Mouse (Mus musculus): ENCODE results near the gene BC024978. TPM values are rescaled to one million over a fixed set of nuclear protein-coding genes. Genes with fewer than 3 reads are reported as not detected.
A peak's percentile ranks its signal among the peaks of the same experiment; 100 is the strongest.
"Not testable (repeated sequence)": the region's sequence is repeated elsewhere in the genome, so short reads cannot be mapped to it uniquely, and the experiment has no call there.

Gene BC024978
- polyA plus RNA-seq, 1 experiment from 2014 or later = 3.1 TPM

- no peak for DNase-seq (ENCODE audit: low spot score)
- peak overlapping the region; percentile 65 for H3K4me3 ChIP-seq
- H3K4me1 ChIP-seq = peaks cover 16% of the 10 kb centered on the region
- H3K27ac ChIP-seq = peak overlapping the region; percentile 85
- H3K27me3 ChIP-seq (ENCODE audit: insufficient read depth, poor library complexity, severe bottlenecking) = no peaks in the 10 kb centered on the region
- no peaks in the 10 kb centered on the region for H3K9me3 ChIP-seq
- no peaks in the 10 kb centered on the region for H3K36me3 ChIP-seq
- 3% methylated on average over 6 of the region's 6 CpGs for WGBS
Observed at GRCm38 (mm10) chr7:27233300-27233699, 37.7 kb downstream of the BC024978 start.

- Histone ChIP-seq H3K27me3 (ENCODE audit: insufficient read depth, poor library complexity, severe bottlenecking) (no peaks in the 10 kb centered on the region), H3K4me1 (peaks cover 12% of the 10 kb centered on the region), H3K27ac (no peak overlapping the region), H3K4me3 (no peak overlapping the region), H3K36me3 (no peaks in the 10 kb centered on the region), H3K9me3 (no peaks in the 10 kb centered on the region)
- DNase-seq (ENCODE audit: low spot score) = no peak
- 88% methylated on average over 2 of the region's 2 CpGs for WGBS
Observed at GRCm38 (mm10) chr7:27235726-27236125, 40.1 kb downstream of the BC024978 start.

- DNase-seq (ENCODE audit: low spot score) = no peak
- 85% methylated on average over 2 of the region's 2 CpGs for WGBS
- Histone ChIP-seq H3K36me3 (peaks cover 8% of the 10 kb centered on the region), H3K27ac (no peak overlapping the region), H3K27me3 (ENCODE audit: insufficient read depth, poor library complexity, severe bottlenecking) (no peaks in the 10 kb centered on the region), H3K4me1 (peaks cover 10% of the 10 kb centered on the region), H3K9me3 (no peaks in the 10 kb centered on the region), H3K4me3 (no peak overlapping the region)
Observed at GRCm38 (mm10) chr7:27237527-27237926, 41.9 kb downstream of the BC024978 start.

- no peak for DNase-seq (ENCODE audit: low spot score)
- H3K27ac ChIP-seq = no peak overlapping the region
- peaks cover 5% of the 10 kb centered on the region for H3K4me1 ChIP-seq
- WGBS = 80% methylated on average over 5 of the region's 5 CpGs
- H3K36me3 ChIP-seq = peaks cover 14% of the 10 kb centered on the region
- no peak overlapping the region for H3K4me3 ChIP-seq
- H3K9me3 ChIP-seq = no peaks in the 10 kb centered on the region
- H3K27me3 ChIP-seq (ENCODE audit: insufficient read depth, poor library complexity, severe bottlenecking) = no peaks in the 10 kb centered on the region
Observed at GRCm38 (mm10) chr7:27238568-27238967, 43.0 kb downstream of the BC024978 start.

- Histone ChIP-seq H3K4me3 (no peak overlapping the region), H3K36me3 (peaks cover 24% of the 10 kb centered on the region), H3K9me3 (no peaks in the 10 kb centered on the region), H3K4me1 (no peaks in the 10 kb centered on the region), H3K27me3 (ENCODE audit: insufficient read depth, poor library complexity, severe bottlenecking) (no peaks in the 10 kb centered on the region), H3K27ac (no peak overlapping the region)
- DNase-seq (ENCODE audit: low spot score) = no peak
- 51% methylated on average over 8 of the region's 8 CpGs for WGBS
Observed at GRCm38 (mm10) chr7:27243211-27243610, 47.6 kb downstream of the BC024978 start.

- not testable (repeated sequence) for H3K27me3 ChIP-seq (ENCODE audit: insufficient read depth, poor library complexity, severe bottlenecking); DNase-seq (ENCODE audit: low spot score); H3K4me1 ChIP-seq; H3K4me3 ChIP-seq; H3K27ac ChIP-seq; H3K9me3 ChIP-seq
- H3K36me3 ChIP-seq = peaks cover 24% of the 10 kb centered on the region
- 80% methylated on average over 2 of the region's 2 CpGs for WGBS
Observed at GRCm38 (mm10) chr7:27244088-27244487, 48.5 kb downstream of the BC024978 start.

- no peak for DNase-seq (ENCODE audit: low spot score)
Observed at GRCm38 (mm10) chr7:27249146-27249545, 53.6 kb downstream of the BC024978 start.

GRCm38 (mm10) chr7:27249928-27250327 is 54.3 kb downstream of the BC024978 start:
- Histone ChIP-seq H3K4me1 (no peaks in the 10 kb centered on the region), H3K36me3 (peaks cover 20% of the 10 kb centered on the region), H3K27ac (no peak overlapping the region), H3K27me3 (ENCODE audit: insufficient read depth, poor library complexity, severe bottlenecking) (no peaks in the 10 kb centered on the region), H3K4me3 (no peak overlapping the region), H3K9me3 (no peaks in the 10 kb centered on the region)
- DNase-seq (ENCODE audit: low spot score) = no peak
- WGBS = 80% methylated on average over 5 of the region's 5 CpGs

More at GRCm38 (mm10) chr7:27249146-27249545, 53.6 kb downstream of the BC024978 start:
- Histone ChIP-seq H3K4me3 (no peak overlapping the region), H3K36me3 (peaks cover 16% of the 10 kb centered on the region), H3K27ac (no peak overlapping the region), H3K27me3 (ENCODE audit: insufficient read depth, poor library complexity, severe bottlenecking) (no peaks in the 10 kb centered on the region), H3K9me3 (no peaks in the 10 kb centered on the region), H3K4me1 (no peaks in the 10 kb centered on the region)
- WGBS = 78% methylated on average over 2 of the region's 2 CpGs

- H3K9me3 ChIP-seq = no peaks in the 10 kb centered on the region
- no peak overlapping the region for H3K4me3 ChIP-seq
- DNase-seq (ENCODE audit: low spot score) = no peak
- peaks cover 15% of the 10 kb centered on the region for H3K4me1 ChIP-seq
- 82% methylated on average over 6 of the region's 6 CpGs for WGBS
- no peaks in the 10 kb centered on the region for H3K27me3 ChIP-seq (ENCODE audit: insufficient read depth, poor library complexity, severe bottlenecking)
- peaks cover 11% of the 10 kb centered on the region; the same call in 1 of the 2 replicates for H3K36me3 ChIP-seq
- no peak overlapping the region for H3K27ac ChIP-seq
Observed at GRCm38 (mm10) chr7:27251946-27252345, 56.4 kb downstream of the BC024978 start.

- Histone ChIP-seq H3K4me3 (no peak overlapping the region), H3K27me3 (ENCODE audit: insufficient read depth, poor library complexity, severe bottlenecking) (no peaks in the 10 kb centered on the region), H3K9me3 (no peaks in the 10 kb centered on the region), H3K36me3 (peaks cover 11% of the 10 kb centered on the region; the same call in 1 of the 2 replicates), H3K27ac (no peak overlapping the region; the same call in 1 of the 2 replicates), H3K4me1 (peaks cover 37% of the 10 kb centered on the region)
- DNase-seq (ENCODE audit: low spot score) = no peak
- 48% methylated on average over 3 of the region's 3 CpGs for WGBS
Observed at GRCm38 (mm10) chr7:27255721-27256120, 60.1 kb downstream of the BC024978 start.

- no peaks in the 10 kb centered on the region for H3K27me3 ChIP-seq (ENCODE audit: insufficient read depth, poor library complexity, severe bottlenecking)
- peak overlapping the region; percentile 92 for H3K4me3 ChIP-seq
- WGBS = 15% methylated on average over 27 of the region's 27 CpGs
- H3K9me3 ChIP-seq = no peaks in the 10 kb centered on the region
- H3K4me1 ChIP-seq = peaks cover 37% of the 10 kb centered on the region
- H3K36me3 ChIP-seq = peaks cover 9% of the 10 kb centered on the region; the same call in 1 of the 2 replicates
- peak overlapping the region; percentile 92 for H3K27ac ChIP-seq
- DNase-seq (ENCODE audit: low spot score) = no peak
Observed at GRCm38 (mm10) chr7:27257046-27257851, 61.7 kb downstream of the BC024978 start.

GRCm38 (mm10) chr7:27257852-27258204 is 62.2 kb downstream of the BC024978 start:
- Histone ChIP-seq H3K27ac (peak overlapping the region; percentile 92), H3K36me3 (peaks cover 14% of the 10 kb centered on the region), H3K27me3 (ENCODE audit: insufficient read depth, poor library complexity, severe bottlenecking) (no peaks in the 10 kb centered on the region), H3K9me3 (no peaks in the 10 kb centered on the region), H3K4me3 (peak overlapping the region; percentile 92), H3K4me1 (peaks cover 37% of the 10 kb centered on the region)
- DNase-seq (ENCODE audit: low spot score) = no peak
- 0% methylated on average over 3 of the region's 6 CpGs for WGBS

- WGBS = under 1% methylated on average over 47 of the region's 47 CpGs
- peak within 1 kb of the TSS; percentile 92 for H3K27ac ChIP-seq
- H3K4me3 ChIP-seq = peak within 1 kb of the TSS; percentile 92
- H3K36me3 ChIP-seq = peaks cover 16% of the 10 kb centered on the region
- no peaks in the 10 kb centered on the region for H3K9me3 ChIP-seq
- DNase-seq (ENCODE audit: low spot score) = peak; percentile 98
- peaks cover 37% of the 10 kb centered on the region for H3K4me1 ChIP-seq
- H3K27me3 ChIP-seq (ENCODE audit: insufficient read depth, poor library complexity, severe bottlenecking) = no peaks in the 10 kb centered on the region
Observed at GRCm38 (mm10) chr7:27258205-27258899, 62.8 kb downstream of the BC024978 start, which contains the start of gene Numbl. Gene Numbl, plus strand, starts transcription at chr7:27258433.
